Mouse (Mus musculus): ENCODE measurements around the gene Gm49387.

Gm49387 gene

GRCm38 (mm10) chr14:31661671-31662554 is 21.2 kb upstream of the Gm49387 start:
- DNase-seq, result peak; percentile 88 to 90

GRCm38 (mm10) chr14:31660312-31661093 is 19.8 kb upstream of the Gm49387 start:
- no peak for DNase-seq

- no peak for DNase-seq
These were observed 19.0 kb upstream of the Gm49387 start for GRCm38 (mm10) chr14:31659501-31660181.

- no peak for DNase-seq
These were observed 17.5 kb upstream of the Gm49387 start for GRCm38 (mm10) chr14:31658126-31658680.

GRCm38 (mm10) chr14:31656857-31657645 is 16.4 kb upstream of the Gm49387 start:
- DNase-seq, result peak; percentile 54 to 67

GRCm38 (mm10) chr14:31656386-31656785 is 15.7 kb upstream of the Gm49387 start:
- no peak for DNase-seq

GRCm38 (mm10) chr14:31655406-31655805 is 14.7 kb upstream of the Gm49387 start:
- no peak for DNase-seq

- no peak for DNase-seq
These were observed 14.1 kb upstream of the Gm49387 start for GRCm38 (mm10) chr14:31654816-31655215.

- no peak for DNase-seq
These were observed 12.6 kb upstream of the Gm49387 start for GRCm38 (mm10) chr14:31653101-31653875.

GRCm38 (mm10) chr14:31652624-31653023 is 11.9 kb upstream of the Gm49387 start:
- no peak for DNase-seq

GRCm38 (mm10) chr14:31652106-31652505 is 11.4 kb upstream of the Gm49387 start:
- no peak for DNase-seq

- no peak for DNase-seq
These were observed 10.5 kb upstream of the Gm49387 start for GRCm38 (mm10) chr14:31651206-31651605.

- DNase-seq, result no peak
These were observed 9.7 kb upstream of the Gm49387 start for GRCm38 (mm10) chr14:31650347-31650746.

- DNase-seq, result no peak
These were observed 7.3 kb upstream of the Gm49387 start for GRCm38 (mm10) chr14:31647991-31648390.

GRCm38 (mm10) chr14:31645920-31646319 is 5.2 kb upstream of the Gm49387 start:
- DNase-seq, result no peak

GRCm38 (mm10) chr14:31644931-31645547 is 4.4 kb upstream of the Gm49387 start:
- DNase-seq, result no peak

GRCm38 (mm10) chr14:31644183-31644830 is 3.6 kb upstream of the Gm49387 start:
- no peak for DNase-seq

GRCm38 (mm10) chr14:31641506-31642155 is 953 bp upstream of the Gm49387 start:
- DNase-seq, result no peak

- peak; percentile 93 to 95 for DNase-seq
These were observed 320 bp upstream of the Gm49387 start, which contains the start of the genes Btd and Hacl1 for GRCm38 (mm10) chr14:31640890-31641505. Gene Btd, plus strand, starts transcription at chr14:31641028. Gene Hacl1, minus strand, starts transcription at chr14:31641286.

All from lung, adult 18-20 months (tissue).